Mouse (Mus musculus) left cerebral cortex, adult 18-20 months (tissue): Measurements from ENCODE around the gene Gm37240. TPM values are rescaled to one million over a fixed set of nuclear protein-coding genes. Genes with fewer than 3 reads are reported as not detected.

Source experiments
- DNase-seq, 2 experiments: peaks; one replicate each; pipeline ENCODE4 v3.0.0; 2021 to 2022; ENCODE audit warnings: low spot score in 2 of 2, mixed read lengths in 1 of 2
- total RNA-seq, 2 experiments: library from RNA; stranded (reverse); gene quantifications; 2 replicates each; pipeline ENCODE4 v1.2.3; 2021

Gene Gm37240
- total RNA-seq, 2 experiments from 2014 or later: 2.3 TPM; not detected in 1

- no peak for DNase-seq
Observed at GRCm38 (mm10) chr3:85442781-85443180, 444.5 kb downstream of the Gm37240 start.

- no peak for DNase-seq
Observed at GRCm38 (mm10) chr3:85442261-85442660, 445.1 kb downstream of the Gm37240 start.

- no peak for DNase-seq
Observed at GRCm38 (mm10) chr3:85435406-85435805, 451.9 kb downstream of the Gm37240 start.

- no peak for DNase-seq
Observed at GRCm38 (mm10) chr3:85431208-85431607, 456.1 kb downstream of the Gm37240 start.

GRCm38 (mm10) chr3:85423376-85423997 lies 463.8 kb downstream of the Gm37240 start:
- DNase-seq: no peak

- DNase-seq: no peak
Observed at GRCm38 (mm10) chr3:85421403-85421802, 465.9 kb downstream of the Gm37240 start.

GRCm38 (mm10) chr3:85417663-85418062 lies 469.7 kb downstream of the Gm37240 start:
- DNase-seq: no peak

GRCm38 (mm10) chr3:85398841-85399240 lies 488.5 kb downstream of the Gm37240 start:
- DNase-seq: no peak

- no peak for DNase-seq
Observed at GRCm38 (mm10) chr3:85398483-85398835, 488.9 kb downstream of the Gm37240 start.

- DNase-seq: no peak
Observed at GRCm38 (mm10) chr3:85397816-85398482, 489.4 kb downstream of the Gm37240 start.

GRCm38 (mm10) chr3:85393395-85393794 lies 493.9 kb downstream of the Gm37240 start:
- peak in 1 of 2 experiments; percentile 35 for DNase-seq

- no peak for DNase-seq
Observed at GRCm38 (mm10) chr3:85391756-85392155, 495.6 kb downstream of the Gm37240 start.

GRCm38 (mm10) chr3:85391111-85391510 lies 496.2 kb downstream of the Gm37240 start:
- DNase-seq: peak; percentile 65 to 79

- no peak for DNase-seq
Observed at GRCm38 (mm10) chr3:85385371-85385770, 501.9 kb downstream of the Gm37240 start.

- no peak for DNase-seq
Observed at GRCm38 (mm10) chr3:85383330-85383729, 504.0 kb downstream of the Gm37240 start.

- DNase-seq: no peak
Observed at GRCm38 (mm10) chr3:85378703-85379395, 508.5 kb downstream of the Gm37240 start.

GRCm38 (mm10) chr3:85377946-85378702 lies 509.2 kb downstream of the Gm37240 start:
- peak in 1 of 2 experiments; percentile 24 for DNase-seq

GRCm38 (mm10) chr3:85377505-85377904 lies 509.8 kb downstream of the Gm37240 start:
- DNase-seq: peak; percentile 25 to 42

GRCm38 (mm10) chr3:85376541-85376940 lies 510.8 kb downstream of the Gm37240 start:
- DNase-seq: no peak

GRCm38 (mm10) chr3:85373039-85373438 lies 514.3 kb downstream of the Gm37240 start:
- DNase-seq: no peak

GRCm38 (mm10) chr3:85369847-85370246 lies 517.5 kb downstream of the Gm37240 start:
- no peak for DNase-seq
